22 mouse cellular contexts compared by ENCODE assay signal in genomic region chr1:87350576-87350975, GRCm38 (mm10). TPM values are rescaled to one million over a fixed set of nuclear protein-coding genes. Genes with fewer than 3 reads are reported as not detected.
"Had no signal": no experiment of that assay in that cellular context is flagged by ENCODE, and none has a peak within 500 bp of the region (broad histone marks: within the 10 kb centered on the region; RNA-seq: fewer than 3 reads in every experiment).

No protein-coding gene starts in this region.

- H3K4me3 ChIP-seq: layer of hippocampus, adult 2 months; limb, embryonic 10.5 days; limb, embryonic 13.5 days; midbrain, embryonic 12.5 days; midbrain, embryonic 15.5 days; neural tube, embryonic 12.5 days; neural tube, embryonic 15.5 days had no signal

- H3K36me3 ChIP-seq: midbrain, embryonic 12.5 days; midbrain, embryonic 15.5 days had no signal

- H3K4me1 ChIP-seq: limb, embryonic 10.5 days; limb, embryonic 13.5 days; midbrain, embryonic 12.5 days; midbrain, embryonic 15.5 days; neural tube, embryonic 12.5 days; neural tube, embryonic 15.5 days had no signal

- ATAC-seq: liver, postnatal 0 days; lung, postnatal 0 days; midbrain, embryonic 15.5 days had no signal

- H3K9ac ChIP-seq: limb, embryonic 13.5 days; liver, embryonic 14.5 days; liver, postnatal 0 days; lung, embryonic 14.5 days; midbrain, embryonic 12.5 days; midbrain, embryonic 15.5 days; neural tube, embryonic 12.5 days; neural tube, embryonic 15.5 days had no signal

- H3K4me2 ChIP-seq: limb, embryonic 13.5 days; lung, embryonic 14.5 days; midbrain, embryonic 12.5 days; midbrain, embryonic 15.5 days; neural tube, embryonic 12.5 days; neural tube, embryonic 15.5 days had no signal

- DNase-seq: layer of hippocampus, adult 9-11 months; liver; liver, postnatal 0 days; lung, embryonic 14.5 days; right cerebral cortex, adult 18-20 months; right cerebral cortex, postnatal 14 days; right cerebral cortex, postnatal 4 days; thymus, adult 2 months; thymus, postnatal 14 days; thymus, postnatal 4 days had no signal

- H3K27me3 ChIP-seq: limb, embryonic 13.5 days; midbrain, embryonic 12.5 days; midbrain, embryonic 15.5 days; neural tube, embryonic 12.5 days; neural tube, embryonic 15.5 days had no signal

- H3K27ac ChIP-seq: layer of hippocampus, adult 2 months; limb, embryonic 10.5 days; limb, embryonic 13.5 days; liver, embryonic 14.5 days; macrophage; midbrain, embryonic 12.5 days; midbrain, embryonic 15.5 days; neural tube, embryonic 12.5 days; neural tube, embryonic 15.5 days; stomach, postnatal 0 days had no signal

- H3K9me3 ChIP-seq: limb, embryonic 10.5 days; limb, embryonic 13.5 days; midbrain, embryonic 12.5 days; midbrain, embryonic 15.5 days; neural tube, embryonic 12.5 days; neural tube, embryonic 15.5 days had no signal

RNA-seq across cellular contexts. Expression of gene Kcnj13, which starts 44.0 kb away (rescaled TPM):
- total RNA-seq: megakaryocyte, adult 5-6 weeks had no signal
- polyA plus RNA-seq: liver, embryonic 14.5 days; liver, postnatal 0 days; macrophage; thymus, adult 2 months had no signal
